Mouse (Mus musculus) hindbrain, postnatal 0 days (tissue): ENCODE measurements around the gene Fgfr2. TPM values are rescaled to one million over a fixed set of nuclear protein-coding genes. Genes with fewer than 3 reads are reported as not detected.

Experiments used
- ATAC-seq: fragments of 200-750 bp; cut with Nextera tagmentation; 2 replicates; pipeline ENCODE4 v1.8.0; 2017; ENCODE audit warnings: mild to moderate bottlenecking, moderate TSS enrichment, moderate library complexity
- DNase-seq: peaks from one replicate; pipeline ENCODE4 v3.0.0-alpha.2; 2015; ENCODE audit warnings: low spot score
- H3K27ac ChIP-seq: fragments of 300-500 bp; sonication (generic); 2 replicates; pipeline ENCODE4 v1.5.1; 2014; ENCODE audit warnings: mild to moderate bottlenecking
- H3K27me3 ChIP-seq: fragments of 300-500 bp; sonication (generic); 2 replicates; pipeline ENCODE4 v1.6.1; 2014; ENCODE audit warnings: low read length, mixed read lengths; ENCODE audit not compliant: insufficient read depth
- H3K36me3 ChIP-seq: fragments of 300-500 bp; sonication (generic); 2 replicates; pipeline ENCODE4 v1.6.1; 2014; ENCODE audit warnings: low read length, mixed read lengths; ENCODE audit not compliant: insufficient read depth
- H3K4me1 ChIP-seq: fragments of 300-500 bp; sonication (generic); 2 replicates; pipeline ENCODE4 v1.6.1; 2014; ENCODE audit warnings: antibody characterized with exemption, low read length, mixed read lengths; ENCODE audit not compliant: insufficient read depth
- H3K4me2 ChIP-seq: fragments of 300-500 bp; sonication (generic); 2 replicates; pipeline ENCODE4 v1.6.1; 2014; ENCODE audit warnings: low read depth, mild to moderate bottlenecking, low read length, moderate library complexity, mixed read lengths
- H3K4me3 ChIP-seq: fragments of 300-500 bp; sonication (generic); 2 replicates; pipeline ENCODE4 v1.5.1; 2014; ENCODE audit warnings: low read length
- H3K9ac ChIP-seq: fragments of 300-500 bp; sonication (generic); replicated peaks from 2 replicates; pipeline ENCODE4 v1.6.1; 2014; ENCODE audit warnings: mild to moderate bottlenecking, low read length, moderate library complexity, mixed read lengths
- H3K9me3 ChIP-seq: fragments of 300-500 bp; sonication (generic); 2 replicates; pipeline ENCODE4 v1.6.1; 2016; ENCODE audit warnings: low read length, mixed read lengths
- CTCF ChIP-seq: IDR thresholded peaks from 2 replicates; pipeline ENCODE4 v1.5.1; 2016; ENCODE audit warnings: antibody characterized with exemption, control low read depth, low read depth
- WGBS: fragments of 180-500 bp; shearing (Covaris S2); extraction: QIAGEN DNeasy Blood & Tissue Kit; methylation state at CpG from one replicate; pipeline ENCODE4 v1.1.7; 2014; 5-methylcytosine and 5-hydroxymethylcytosine counted together
- polyA plus RNA-seq: library from polyadenylated mRNA; unstranded; fragments of >200 nt; fragmentation: Nextera tagmentation; extraction: Ambion mirVana; gene quantifications from 2 replicates; pipeline ENCODE4 v1.2.1, GENCODE M21; 2015
- total RNA-seq: library from RNA; depleted of rRNA; stranded (reverse); fragments of >200 nt; gene quantifications from 2 replicates; pipeline ENCODE4 v1.2.3, GENCODE M21; 2014

Fgfr2 gene
- total and polyA plus RNA-seq, 2 experiments from 2014 or later: 17.3 to 49.0 TPM

- H3K9me3 ChIP-seq: no peaks in the 10 kb centered on the region
- H3K4me3 ChIP-seq: peak overlapping the region; percentile 75
- 14% methylated on average over 23 of the region's 23 CpGs for WGBS
- H3K27ac ChIP-seq: peak overlapping the region; percentile 90
- peak; percentile 53 for DNase-seq
- H3K4me2 ChIP-seq: peak overlapping the region; percentile 85
- peak; percentile 32; the same call in 1 of the 2 replicates for TF ChIP-seq CTCF
- H3K4me1 ChIP-seq: peaks cover 23% of the 10 kb centered on the region
- peak overlapping the region; percentile 65 for H3K9ac ChIP-seq
- no peak for ATAC-seq
- no peaks in the 10 kb centered on the region for H3K27me3 ChIP-seq
- H3K36me3 ChIP-seq: no peaks in the 10 kb centered on the region
These were observed 311.2 kb downstream of the Fgfr2 start for GRCm38 (mm10) chr7:132811716-132812618.

GRCm38 (mm10) chr7:132810879-132811278 lies 312.3 kb downstream of the Fgfr2 start:
- no peaks in the 10 kb centered on the region for H3K36me3 ChIP-seq
- H3K4me1 ChIP-seq: peaks cover 34% of the 10 kb centered on the region
- H3K27me3 ChIP-seq: no peaks in the 10 kb centered on the region
- H3K4me3 ChIP-seq: no peak overlapping the region
- peak; percentile 31; the same call in 1 of the 2 replicates for ATAC-seq
- H3K9ac ChIP-seq: no peak overlapping the region
- peak; percentile 93 for DNase-seq
- peak overlapping the region; percentile 85 for H3K4me2 ChIP-seq
- TF ChIP-seq CTCF: peak; percentile 91
- 70% methylated on average over 1 of the region's 1 CpGs for WGBS
- peak overlapping the region; percentile 43; the same call in 1 of the 2 replicates for H3K27ac ChIP-seq
- H3K9me3 ChIP-seq: no peaks in the 10 kb centered on the region

GRCm38 (mm10) chr7:132810368-132810767 lies 312.8 kb downstream of the Fgfr2 start:
- Histone ChIP-seq H3K4me3 (no peak overlapping the region), H3K27me3 (no peaks in the 10 kb centered on the region), H3K36me3 (no peaks in the 10 kb centered on the region), H3K9ac (no peak overlapping the region), H3K27ac (peak overlapping the region; percentile 76; the same call in 1 of the 2 replicates), H3K9me3 (no peaks in the 10 kb centered on the region), H3K4me1 (peaks cover 39% of the 10 kb centered on the region), H3K4me2 (peak overlapping the region; percentile 85)
- TF ChIP-seq CTCF: no peak
- 25% methylated on average over 6 of the region's 6 CpGs for WGBS
- no peak for ATAC-seq
- peak; percentile 76 for DNase-seq

GRCm38 (mm10) chr7:132809721-132810120 lies 313.4 kb downstream of the Fgfr2 start:
- whole genome bisulfite sequencing: 29% methylated on average over 6 of the region's 6 CpGs
- H3K4me2 ChIP-seq: peak overlapping the region; percentile 85
- no peak for ATAC-seq
- no peak for TF ChIP-seq CTCF
- H3K4me3 ChIP-seq: no peak overlapping the region
- H3K9me3 ChIP-seq: no peaks in the 10 kb centered on the region
- no peaks in the 10 kb centered on the region for H3K27me3 ChIP-seq
- peaks cover 39% of the 10 kb centered on the region for H3K4me1 ChIP-seq
- H3K9ac ChIP-seq: peak overlapping the region; percentile 28; the same call in 1 of the 2 replicates
- H3K27ac ChIP-seq: peak overlapping the region; percentile 76; the same call in 1 of the 2 replicates
- H3K36me3 ChIP-seq: no peaks in the 10 kb centered on the region
- no peak for DNase-seq

- Histone ChIP-seq H3K4me2 (peak overlapping the region; percentile 85), H3K4me3 (no peak overlapping the region), H3K36me3 (no peaks in the 10 kb centered on the region), H3K27ac (peak overlapping the region; percentile 76), H3K9ac (peak overlapping the region; percentile 28; the same call in 1 of the 2 replicates), H3K9me3 (no peaks in the 10 kb centered on the region), H3K4me1 (peaks cover 36% of the 10 kb centered on the region), H3K27me3 (no peaks in the 10 kb centered on the region)
- ATAC-seq (peak; percentile 43; the same call in 1 of the 2 replicates), DNase-seq (peak; percentile 60)
- TF ChIP-seq CTCF: peak; percentile 39
- WGBS: 6% methylated on average over 20 of the region's 20 CpGs
These were observed 314.1 kb downstream of the Fgfr2 start for GRCm38 (mm10) chr7:132808841-132809682.

GRCm38 (mm10) chr7:132808051-132808796 lies 314.9 kb downstream of the Fgfr2 start:
- Histone ChIP-seq H3K4me3 (no peak overlapping the region), H3K4me1 (peaks cover 36% of the 10 kb centered on the region), H3K27me3 (no peaks in the 10 kb centered on the region), H3K4me2 (peak overlapping the region; percentile 85; the same call in 1 of the 2 replicates), H3K36me3 (no peaks in the 10 kb centered on the region), H3K9ac (no peak overlapping the region), H3K9me3 (no peaks in the 10 kb centered on the region), H3K27ac (peak overlapping the region; percentile 76)
- TF ChIP-seq CTCF: no peak
- 44% methylated on average over 7 of the region's 7 CpGs for WGBS
- DNase-seq: no peak
- ATAC-seq: no peak
